Mouse (Mus musculus): ENCODE results near the gene Cnot1.

DNA sequence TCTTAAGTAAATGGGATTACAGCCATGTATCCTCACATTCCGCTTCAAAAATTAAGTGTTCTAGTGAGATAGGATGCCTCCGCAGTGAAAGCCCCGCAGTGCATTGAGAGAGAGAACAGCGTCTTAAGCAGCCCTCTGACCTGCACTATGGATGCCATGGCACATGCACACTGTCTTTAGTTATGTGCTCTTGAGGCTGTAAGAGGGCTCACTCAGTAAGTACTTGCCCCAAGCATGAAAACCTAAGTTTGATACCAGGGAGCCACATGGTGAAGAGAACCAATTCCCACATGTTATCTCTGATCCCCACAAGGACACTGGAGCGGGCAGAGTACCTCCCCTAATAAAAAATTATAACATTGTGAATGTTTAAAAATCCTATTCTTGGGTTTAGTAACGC lies 8.1 kb downstream of the Cnot1 start:
- TF ChIP-seq CTCF (IDR thresholded peaks at IDR 0.05; ENCODE audit: extremely low read depth, insufficient read length, insufficient replicate concordance, low read depth, low read length) (no peak), POLR2A (IDR thresholded peaks at IDR 0.05; ENCODE audit: low read depth, low read length) (no peak)
